Mouse (Mus musculus): ENCODE results near the gene Trim54.
A peak's percentile ranks its signal among the peaks of the same experiment; 100 is the strongest.

The Trim54 gene

GRCm38 (mm10) chr5:31108000-31108490 is 8.5 kb upstream of the Trim54 start, which contains the start of gene Slc30a3:
Gene Slc30a3, minus strand, starts transcription at chr5:31108237.
- no peak for DNase-seq

- peak; percentile 9 for DNase-seq
Observed at GRCm38 (mm10) chr5:31110781-31111180, 5.7 kb upstream of the Trim54 start.

GRCm38 (mm10) chr5:31116912-31117311 is 400 bp downstream of the Trim54 start:
- DNase-seq, result no peak

GRCm38 (mm10) chr5:31121111-31121510 is 4.6 kb downstream of the Trim54 start:
- DNase-seq, result no peak

- no peak for DNase-seq
Observed at GRCm38 (mm10) chr5:31123481-31123880, 7.0 kb downstream of the Trim54 start.

GRCm38 (mm10) chr5:31126050-31126449 is 9.5 kb downstream of the Trim54 start:
- DNase-seq, result no peak

- DNase-seq, result no peak
Observed at GRCm38 (mm10) chr5:31136730-31137424, 20.4 kb downstream of the Trim54 start.

GRCm38 (mm10) chr5:31137658-31138057 is 21.1 kb downstream of the Trim54 start:
- no peak for DNase-seq

- no peak for DNase-seq
Observed at GRCm38 (mm10) chr5:31138241-31138967, 21.9 kb downstream of the Trim54 start, which contains the start of gene Ucn. Gene Ucn, minus strand, starts transcription at chr5:31138829.

GRCm38 (mm10) chr5:31138968-31139425 is 22.5 kb downstream of the Trim54 start:
- DNase-seq, result no peak

- DNase-seq, result no peak
Observed at GRCm38 (mm10) chr5:31149781-31150180, 33.3 kb downstream of the Trim54 start.

GRCm38 (mm10) chr5:31151746-31152145 is 35.2 kb downstream of the Trim54 start:
- no peak for DNase-seq

GRCm38 (mm10) chr5:31153516-31154151 is 37.1 kb downstream of the Trim54 start:
- DNase-seq, result no peak

- DNase-seq, result peak; percentile 93
Observed at GRCm38 (mm10) chr5:31154152-31154553, 37.6 kb downstream of the Trim54 start, which contains the start of gene Mpv17. Gene Mpv17, minus strand, starts transcription at chr5:31154251.

- no peak for DNase-seq
Observed at GRCm38 (mm10) chr5:31162462-31162861, 46.0 kb downstream of the Trim54 start.

GRCm38 (mm10) chr5:31164878-31165277 is 48.4 kb downstream of the Trim54 start:
- DNase-seq, result no peak

- DNase-seq, result no peak
Observed at GRCm38 (mm10) chr5:31168630-31169029, 52.1 kb downstream of the Trim54 start.

GRCm38 (mm10) chr5:31179301-31179765 is 62.8 kb downstream of the Trim54 start:
- DNase-seq, result peak; percentile 58

GRCm38 (mm10) chr5:31179766-31180630 is 63.5 kb downstream of the Trim54 start, which contains the start of the genes Gm29609 and Gtf3c2:
Gene Gm29609, minus strand, starts transcription at chr5:31179911.
Gene Gtf3c2, minus strand, starts transcription at chr5:31180144.
- DNase-seq, result peak; percentile 97

- DNase-seq, result no peak
Observed at GRCm38 (mm10) chr5:31181183-31181770, 64.8 kb downstream of the Trim54 start.

GRCm38 (mm10) chr5:31183678-31184077 is 67.2 kb downstream of the Trim54 start:
- DNase-seq, result no peak
